ENCODE assay signal across 26 mouse cellular contexts in genomic region chr9:47727611-47728010, GRCm38 (mm10).
DNase-seq lines count a peak whose midpoint lies in the region; ATAC-seq lines count a peak whose summit lies in the region.
"Had no signal": no experiment of that assay in that cellular context is flagged by ENCODE, and none has a peak within 500 bp of the region (broad histone marks: within the 10 kb centered on the region; RNA-seq: fewer than 3 reads in every experiment).

No protein-coding gene starts in this region.

- H3K27me3 ChIP-seq in hindbrain, embryonic 15.5 days: no peaks in the 10 kb centered on the region
- H3K27me3 ChIP-seq in hindbrain, embryonic 16.5 days (replicated peaks; ENCODE audit: control insufficient read depth, insufficient read depth, low read length): no peaks in the 10 kb centered on the region
- H3K27me3 ChIP-seq in midbrain, embryonic 14.5 days (ENCODE audit: control insufficient read depth, insufficient read depth, low read length): no peaks in the 10 kb centered on the region
- no peaks in the 10 kb centered on the region for H3K27me3 ChIP-seq in midbrain, embryonic 10.5 days (ENCODE audit: low read depth, poor library complexity, severe bottlenecking)
- no peaks in the 10 kb centered on the region for H3K27me3 ChIP-seq in midbrain, embryonic 16.5 days (ENCODE audit: control insufficient read depth, insufficient read depth, low read depth, low read length)
- H3K27me3 ChIP-seq: embryonic facial prominence, embryonic 12.5 days; heart, embryonic 12.5 days; limb, embryonic 13.5 days; lung, embryonic 15.5 days had no signal

- no peaks in the 10 kb centered on the region for H3K9me3 ChIP-seq in hindbrain, embryonic 15.5 days
- no peaks in the 10 kb centered on the region for H3K9me3 ChIP-seq in hindbrain, embryonic 16.5 days (ENCODE audit: control insufficient read depth, low read length)
- H3K9me3 ChIP-seq in midbrain, embryonic 14.5 days (ENCODE audit: control insufficient read depth, low read length): no peaks in the 10 kb centered on the region
- no peaks in the 10 kb centered on the region for H3K9me3 ChIP-seq in midbrain, embryonic 10.5 days (replicated peaks)
- H3K9me3 ChIP-seq in midbrain, embryonic 16.5 days (replicated peaks; ENCODE audit: control insufficient read depth, low read length, poor library complexity, severe bottlenecking): no peaks in the 10 kb centered on the region
- H3K9me3 ChIP-seq: embryonic facial prominence, embryonic 12.5 days; forebrain, embryonic 10.5 days; heart, embryonic 12.5 days; limb, embryonic 13.5 days; lung, embryonic 15.5 days had no signal

- H3K4me1 ChIP-seq in hindbrain, embryonic 15.5 days (replicated peaks): peaks cover 33% of the 10 kb centered on the region
- H3K4me1 ChIP-seq in hindbrain, embryonic 16.5 days (ENCODE audit: control insufficient read depth, insufficient read depth, low read depth, low read length): peaks cover 16% of the 10 kb centered on the region
- peaks cover 22% of the 10 kb centered on the region for H3K4me1 ChIP-seq in midbrain, embryonic 14.5 days (ENCODE audit: control insufficient read depth, insufficient read depth, low read length)
- peaks cover 27% of the 10 kb centered on the region for H3K4me1 ChIP-seq in midbrain, embryonic 10.5 days
- peaks cover 30% of the 10 kb centered on the region for H3K4me1 ChIP-seq in midbrain, embryonic 16.5 days (ENCODE audit: control insufficient read depth, insufficient read depth, low read length)
- H3K4me1 ChIP-seq: lung, embryonic 15.5 days had no signal

- DNase-seq in midbrain, embryonic 14.5 days: peak; percentile 74
- DNase-seq in midbrain, embryonic 10.5 days (ENCODE audit: low spot score): no peak
- no peak for DNase-seq in Muller cell, postnatal 12 days (ENCODE audit: inconsistent ontology term)
- DNase-seq: adrenal gland, adult 2 months; adrenal gland, postnatal 36 days; B cell, adult 2 months; cerebellum, adult 8-10 months; cerebellum, postnatal 25 days; forebrain, postnatal 0 days; heart, adult 2 months; heart, postnatal 4 days; kidney, adult 9 months; kidney, postnatal 10 days; thymus, adult 2 months; thymus, postnatal 4 days had no signal

- H3K4me3 ChIP-seq in hindbrain, embryonic 15.5 days: no peak overlapping the region
- no peak overlapping the region for H3K4me3 ChIP-seq in hindbrain, embryonic 16.5 days (ENCODE audit: low read length)
- H3K4me3 ChIP-seq in midbrain, embryonic 14.5 days (replicated peaks; ENCODE audit: low read depth, low read length): no peak overlapping the region
- no peak overlapping the region for H3K4me3 ChIP-seq in midbrain, embryonic 10.5 days
- H3K4me3 ChIP-seq in midbrain, embryonic 16.5 days (ENCODE audit: low read depth, low read length): no peak overlapping the region
- H3K4me3 ChIP-seq: embryonic facial prominence, embryonic 12.5 days; forebrain, embryonic 10.5 days; heart, adult 2 months; heart, embryonic 12.5 days; limb, embryonic 13.5 days; lung, embryonic 15.5 days had no signal

- H3K9ac ChIP-seq in hindbrain, embryonic 15.5 days: no peak overlapping the region
- H3K9ac ChIP-seq in hindbrain, embryonic 16.5 days (ENCODE audit: low read depth, low read length): no peak overlapping the region
- H3K9ac ChIP-seq in midbrain, embryonic 14.5 days (replicated peaks; ENCODE audit: low read length): no peak overlapping the region
- no peak overlapping the region for H3K9ac ChIP-seq in midbrain, embryonic 16.5 days (ENCODE audit: low read depth, low read length)
- H3K9ac ChIP-seq: embryonic facial prominence, embryonic 12.5 days; forebrain, postnatal 0 days; heart, embryonic 12.5 days; limb, embryonic 13.5 days; lung, embryonic 15.5 days had no signal

- H3K4me2 ChIP-seq in hindbrain, embryonic 15.5 days: no peak overlapping the region
- H3K4me2 ChIP-seq in hindbrain, embryonic 16.5 days (ENCODE audit: low read length): no peak overlapping the region
- H3K4me2 ChIP-seq in midbrain, embryonic 14.5 days (ENCODE audit: low read length): no peak overlapping the region
- H3K4me2 ChIP-seq in midbrain, embryonic 16.5 days (ENCODE audit: low read length): no peak overlapping the region
- H3K4me2 ChIP-seq: embryonic facial prominence, embryonic 12.5 days; heart, embryonic 12.5 days; limb, embryonic 13.5 days; liver, embryonic 11.5 days; lung, embryonic 15.5 days had no signal

- 64% methylated on average over 3 of the region's 3 CpGs for WGBS in hindbrain, embryonic 15.5 days
- WGBS in hindbrain, embryonic 16.5 days: 67% methylated on average over 3 of the region's 3 CpGs
- 40% methylated on average over 3 of the region's 3 CpGs for WGBS in midbrain, embryonic 14.5 days
- 85% methylated on average over 3 of the region's 3 CpGs for WGBS in midbrain, embryonic 10.5 days
- 35% methylated on average over 3 of the region's 3 CpGs for WGBS in midbrain, embryonic 16.5 days

- H3K27ac ChIP-seq in hindbrain, embryonic 15.5 days (replicated peaks): peak overlapping the region; percentile 53; the same call in 1 of the 2 replicates
- H3K27ac ChIP-seq in hindbrain, embryonic 16.5 days (ENCODE audit: low read depth, low read length): no peak overlapping the region
- peak overlapping the region; percentile 58; the same call in 1 of the 2 replicates for H3K27ac ChIP-seq in midbrain, embryonic 14.5 days (replicated peaks; ENCODE audit: low read depth, low read length)
- no peak overlapping the region for H3K27ac ChIP-seq in midbrain, embryonic 10.5 days (replicated peaks)
- peak overlapping the region; percentile 65; the same call in 1 of the 2 replicates for H3K27ac ChIP-seq in midbrain, embryonic 16.5 days (ENCODE audit: low read length)
- H3K27ac ChIP-seq: embryonic facial prominence, embryonic 12.5 days; forebrain, embryonic 10.5 days; heart, adult 2 months; limb, embryonic 13.5 days; lung, embryonic 15.5 days had no signal

- H3K36me3 ChIP-seq in hindbrain, embryonic 15.5 days: no peaks in the 10 kb centered on the region
- no peaks in the 10 kb centered on the region for H3K36me3 ChIP-seq in hindbrain, embryonic 16.5 days (ENCODE audit: control insufficient read depth, insufficient read depth, low read length)
- H3K36me3 ChIP-seq in midbrain, embryonic 14.5 days (ENCODE audit: control insufficient read depth, insufficient read depth, low read length): no peaks in the 10 kb centered on the region
- H3K36me3 ChIP-seq in midbrain, embryonic 10.5 days: no peaks in the 10 kb centered on the region
- H3K36me3 ChIP-seq in midbrain, embryonic 16.5 days (ENCODE audit: control insufficient read depth, insufficient read depth, low read length): no peaks in the 10 kb centered on the region
- H3K36me3 ChIP-seq: embryonic facial prominence, embryonic 12.5 days; heart, embryonic 12.5 days; limb, embryonic 13.5 days; lung, embryonic 15.5 days had no signal

- no peak for ATAC-seq in hindbrain, embryonic 15.5 days (ENCODE audit: low FRiP score, low read depth)
- ATAC-seq in hindbrain, embryonic 16.5 days: no peak
- ATAC-seq in midbrain, embryonic 14.5 days (ENCODE audit: low FRiP score, low TSS enrichment): no peak
- ATAC-seq in midbrain, embryonic 16.5 days: no peak
- ATAC-seq: activated CD4-positive, CD25-positive, alpha-beta regulatory T cell, adult 4 months; forebrain, postnatal 0 days; intestine, postnatal 0 days had no signal

Comparison
In these comparisons a context has a peak if more than half of its experiments do, and no peak if none do; other contexts are left out.
1. H3K27ac ChIP-seq: peak in hindbrain, embryonic 15.5 days (single experiment), midbrain, embryonic 14.5 days (single experiment) and midbrain, embryonic 16.5 days (single experiment); none in hindbrain, embryonic 16.5 days (single experiment) and midbrain, embryonic 10.5 days (single experiment).